Mouse (Mus musculus) intestine, postnatal 0 days (tissue): ENCODE results near the gene Svip. TPM values are rescaled to one million over a fixed set of nuclear protein-coding genes. Genes with fewer than 3 reads are reported as not detected.

ENCODE experiments used
- ATAC-seq: fragments of 200-750 bp; cut with Nextera tagmentation; 2 replicates; pipeline ENCODE4 v1.8.0; 2017; ENCODE audit warnings: mild to moderate bottlenecking, moderate TSS enrichment, moderate library complexity
- H3K27ac ChIP-seq: fragments of 300-500 bp; sonication (generic); 2 replicates; pipeline ENCODE4 v1.5.1; 2014; ENCODE audit warnings: mild to moderate bottlenecking, low read depth, low read length, moderate library complexity
- H3K27me3 ChIP-seq: fragments of 300-500 bp; sonication (generic); replicated peaks from 2 replicates; pipeline ENCODE4 v1.6.1; 2014; ENCODE audit warnings: low read length, mixed read lengths; ENCODE audit not compliant: control insufficient read depth, insufficient read depth
- H3K36me3 ChIP-seq: fragments of 300-500 bp; sonication (generic); 2 replicates; pipeline ENCODE4 v1.6.1; 2014; ENCODE audit warnings: mild to moderate bottlenecking, moderate library complexity; ENCODE audit not compliant: control insufficient read depth, insufficient read depth
- H3K4me1 ChIP-seq: fragments of 300-500 bp; sonication (generic); replicated peaks from 2 replicates; pipeline ENCODE4 v1.6.1; 2014; ENCODE audit warnings: antibody characterized with exemption, low read length, mixed read lengths; ENCODE audit not compliant: control insufficient read depth, insufficient read depth
- H3K4me2 ChIP-seq: fragments of 300-500 bp; sonication (generic); replicated peaks from 2 replicates; pipeline ENCODE4 v1.6.1; 2014; ENCODE audit warnings: low read depth, mild to moderate bottlenecking, moderate library complexity
- H3K4me3 ChIP-seq: fragments of 300-500 bp; sonication (generic); 2 replicates; pipeline ENCODE4 v1.5.1; 2014; ENCODE audit warnings: low read depth, low read length
- H3K9ac ChIP-seq: fragments of 300-500 bp; sonication (generic); 2 replicates; pipeline ENCODE4 v1.6.1; 2014; ENCODE audit warnings: mild to moderate bottlenecking, low read depth, low read length
- H3K9me3 ChIP-seq: fragments of 300-500 bp; sonication (generic); 2 replicates; pipeline ENCODE4 v1.6.1; 2016; ENCODE audit warnings: mixed run types; ENCODE audit not compliant: control insufficient read depth
- CTCF ChIP-seq: sonication (generic); IDR thresholded peaks from 2 replicates; pipeline ENCODE4 v1.5.1; 2016; ENCODE audit warnings: low read depth, mild to moderate bottlenecking, control low read depth, antibody characterized with exemption, moderate library complexity
- WGBS: fragments of 180-500 bp; shearing (Covaris S2); extraction: QIAGEN DNeasy Blood & Tissue Kit; methylation state at CpG from one replicate; pipeline ENCODE4 v1.1.7; 2014; 5-methylcytosine and 5-hydroxymethylcytosine counted together
- polyA plus RNA-seq: library from polyadenylated mRNA; unstranded; fragments of >200 nt; fragmentation: Nextera tagmentation; extraction: Ambion mirVana; gene quantifications from 2 replicates; pipeline ENCODE4 v1.2.1, GENCODE M21; 2015

Svip gene
- polyA plus RNA-seq, 1 experiment from 2014 or later, result 10.8 TPM

GRCm38 (mm10) chr7:52013457-52013856 lies 7.6 kb upstream of the Svip start:
- 73% methylated on average over 7 of the region's 7 CpGs for WGBS
- no peak for TF ChIP-seq CTCF
- no peak overlapping the region for H3K27ac ChIP-seq
- H3K4me1 ChIP-seq, result 0 out of 2 replicates have a peak, but pooled peaks cover 2% of the 10 kb centered on the region
- no peaks in the 10 kb centered on the region for H3K9me3 ChIP-seq
- no peak overlapping the region for H3K4me2 ChIP-seq
- H3K36me3 ChIP-seq, result no peaks in the 10 kb centered on the region
- no peak overlapping the region for H3K4me3 ChIP-seq
- no peak overlapping the region for H3K9ac ChIP-seq
- no peaks in the 10 kb centered on the region for H3K27me3 ChIP-seq
- no peak for ATAC-seq

GRCm38 (mm10) chr7:52007138-52007537 lies 1.3 kb upstream of the Svip start:
- TF ChIP-seq CTCF, result no peak
- no peaks in the 10 kb centered on the region for H3K27me3 ChIP-seq
- ATAC-seq, result no peak
- H3K27ac ChIP-seq, result no peak overlapping the region
- 0 out of 2 replicates have a peak overlapping the region, but pooled peaks have one; percentile 13 for H3K4me2 ChIP-seq
- no peaks in the 10 kb centered on the region for H3K9me3 ChIP-seq
- 0 out of 2 replicates have a peak, but pooled peaks cover 2% of the 10 kb centered on the region for H3K4me1 ChIP-seq
- no peaks in the 10 kb centered on the region for H3K36me3 ChIP-seq
- no peak overlapping the region for H3K9ac ChIP-seq
- no peak overlapping the region for H3K4me3 ChIP-seq
- 51% methylated on average over 2 of the region's 2 CpGs for WGBS

- 0 out of 2 replicates have a peak, but pooled peaks cover 2% of the 10 kb centered on the region for H3K4me1 ChIP-seq
- no peaks in the 10 kb centered on the region for H3K36me3 ChIP-seq
- 0 out of 2 replicates have a peak overlapping the region, but pooled peaks have one; percentile 31 for H3K9ac ChIP-seq
- no peaks in the 10 kb centered on the region for H3K27me3 ChIP-seq
- no peak for ATAC-seq
- peak overlapping the region; percentile 68 for H3K27ac ChIP-seq
- peak overlapping the region; percentile 72 for H3K4me3 ChIP-seq
- TF ChIP-seq CTCF, result no peak
- peak overlapping the region; percentile 78 for H3K4me2 ChIP-seq
- no peaks in the 10 kb centered on the region for H3K9me3 ChIP-seq
- WGBS, result 2% methylated on average over 9 of the region's 9 CpGs
Observed at GRCm38 (mm10) chr7:52006296-52006630, 445 bp upstream of the Svip start.

- H3K4me3 ChIP-seq, result no peak overlapping the region
- no peak for ATAC-seq
- no peak overlapping the region for H3K27ac ChIP-seq
- no peaks in the 10 kb centered on the region for H3K9me3 ChIP-seq
- no peak overlapping the region for H3K9ac ChIP-seq
- H3K27me3 ChIP-seq, result no peaks in the 10 kb centered on the region
- H3K4me2 ChIP-seq, result no peak overlapping the region
- H3K4me1 ChIP-seq, result no peaks in the 10 kb centered on the region
- WGBS, result 71% methylated on average over 3 of the region's 3 CpGs
- TF ChIP-seq CTCF, result no peak
- H3K36me3 ChIP-seq, result no peaks in the 10 kb centered on the region
Observed at GRCm38 (mm10) chr7:51991020-51991419, 14.8 kb downstream of the Svip start.

GRCm38 (mm10) chr7:51986909-51987308 lies 18.9 kb downstream of the Svip start:
- Histone ChIP-seq H3K4me1 (no peaks in the 10 kb centered on the region), H3K27me3 (no peaks in the 10 kb centered on the region), H3K36me3 (no peaks in the 10 kb centered on the region), H3K9ac (no peak overlapping the region), H3K4me2 (no peak overlapping the region), H3K4me3 (no peak overlapping the region), H3K9me3 (no peaks in the 10 kb centered on the region), H3K27ac (no peak overlapping the region)
- no peak for TF ChIP-seq CTCF
- no peak for ATAC-seq
- WGBS, result 58% methylated on average over 6 of the region's 6 CpGs

GRCm38 (mm10) chr7:51985763-51986162 lies 20.1 kb downstream of the Svip start:
- no peaks in the 10 kb centered on the region for H3K9me3 ChIP-seq
- no peaks in the 10 kb centered on the region for H3K4me1 ChIP-seq
- H3K9ac ChIP-seq, result no peak overlapping the region
- no peak overlapping the region for H3K4me2 ChIP-seq
- H3K36me3 ChIP-seq, result no peaks in the 10 kb centered on the region
- H3K4me3 ChIP-seq, result no peak overlapping the region
- TF ChIP-seq CTCF, result no peak
- no peak for ATAC-seq
- H3K27me3 ChIP-seq, result no peaks in the 10 kb centered on the region
- WGBS, result 80% methylated on average over 6 of the region's 6 CpGs
- no peak overlapping the region for H3K27ac ChIP-seq

GRCm38 (mm10) chr7:51982303-51982702 lies 23.5 kb downstream of the Svip start:
- H3K4me3 ChIP-seq, result no peak overlapping the region
- H3K36me3 ChIP-seq, result no peaks in the 10 kb centered on the region
- H3K9ac ChIP-seq, result no peak overlapping the region
- H3K27me3 ChIP-seq, result no peaks in the 10 kb centered on the region
- ATAC-seq, result no peak
- H3K27ac ChIP-seq, result no peak overlapping the region
- no peaks in the 10 kb centered on the region for H3K4me1 ChIP-seq
- WGBS, result 32% methylated on average over 1 of the region's 1 CpGs
- H3K9me3 ChIP-seq, result no peaks in the 10 kb centered on the region
- H3K4me2 ChIP-seq, result no peak overlapping the region
- TF ChIP-seq CTCF, result no peak
